Mouse (Mus musculus): ENCODE results near the gene Klf12. TPM values are rescaled to one million over a fixed set of nuclear protein-coding genes. Genes with fewer than 3 reads are reported as not detected.

The Klf12 gene
- polyA plus RNA-seq, 1 experiment, result 8.2 TPM

- TF ChIP-seq EP300 (IDR thresholded peaks at IDR 0.05; ENCODE audit: insufficient read depth, low read depth, low read length), result no peak
- TF ChIP-seq POLR2A (IDR thresholded peaks at IDR 0.05; ENCODE audit: insufficient read depth, low read length), result no peak
- TF ChIP-seq CTCF (IDR thresholded peaks at IDR 0.05; ENCODE audit: low read depth, low read length), result no peak
- H3K9ac ChIP-seq (ENCODE audit: low read depth, poor library complexity, severe bottlenecking), result no peak overlapping the region
These were observed 85.8 kb downstream of the Klf12 start for GRCm38 (mm10) chr14:100198636-100199035.

GRCm38 (mm10) chr14:100197199-100197598 lies 87.3 kb downstream of the Klf12 start:
- H3K36me3 ChIP-seq (ENCODE audit: control insufficient read depth, insufficient read depth, low read length, poor library complexity, severe bottlenecking), result no peaks in the 10 kb centered on the region
- TF ChIP-seq CTCF (IDR thresholded peaks at IDR 0.05; ENCODE audit: low read depth, low read length) (no peak), EP300 (IDR thresholded peaks at IDR 0.05; ENCODE audit: insufficient read depth, low read depth, low read length) (no peak), POLR2A (IDR thresholded peaks at IDR 0.05; ENCODE audit: insufficient read depth, low read length) (no peak)
- H3K4me1 ChIP-seq (ENCODE audit: control insufficient read depth, insufficient read depth, low read length), result no peaks in the 10 kb centered on the region
- no peak overlapping the region for H3K27ac ChIP-seq (ENCODE audit: insufficient read depth, low read length)
- H3K9ac ChIP-seq (ENCODE audit: low read depth, poor library complexity, severe bottlenecking), result no peak overlapping the region
- no peak overlapping the region for H3K4me3 ChIP-seq (ENCODE audit: low read depth, low read length)
- H3K27me3 ChIP-seq (ENCODE audit: control insufficient read depth, insufficient read depth, low read length, poor library complexity, severe bottlenecking), result no peaks in the 10 kb centered on the region
- no peaks in the 10 kb centered on the region for H3K9me3 ChIP-seq (replicated peaks; ENCODE audit: control insufficient read depth, insufficient read depth, low read length, poor library complexity, severe bottlenecking)

More at GRCm38 (mm10) chr14:100198636-100199035, 85.8 kb downstream of the Klf12 start:
- H3K4me3 ChIP-seq (ENCODE audit: low read depth, low read length), result no peak overlapping the region
- no peaks in the 10 kb centered on the region for H3K36me3 ChIP-seq (ENCODE audit: control insufficient read depth, insufficient read depth, low read length, poor library complexity, severe bottlenecking)
- no peak overlapping the region for H3K27ac ChIP-seq (ENCODE audit: insufficient read depth, low read length)
- H3K9me3 ChIP-seq (replicated peaks; ENCODE audit: control insufficient read depth, insufficient read depth, low read length, poor library complexity, severe bottlenecking), result no peaks in the 10 kb centered on the region
- H3K4me1 ChIP-seq (ENCODE audit: control insufficient read depth, insufficient read depth, low read length), result no peaks in the 10 kb centered on the region
- no peaks in the 10 kb centered on the region for H3K27me3 ChIP-seq (ENCODE audit: control insufficient read depth, insufficient read depth, low read length, poor library complexity, severe bottlenecking)

GRCm38 (mm10) chr14:100189490-100190197 lies 94.8 kb downstream of the Klf12 start:
- no peaks in the 10 kb centered on the region for H3K9me3 ChIP-seq (replicated peaks; ENCODE audit: control insufficient read depth, insufficient read depth, low read length, poor library complexity, severe bottlenecking)
- H3K27ac ChIP-seq (ENCODE audit: insufficient read depth, low read length), result peak overlapping the region; percentile 85
- no peaks in the 10 kb centered on the region for H3K4me1 ChIP-seq (ENCODE audit: control insufficient read depth, insufficient read depth, low read length)
- H3K4me3 ChIP-seq (ENCODE audit: low read depth, low read length), result no peak overlapping the region
- H3K27me3 ChIP-seq (ENCODE audit: control insufficient read depth, insufficient read depth, low read length, poor library complexity, severe bottlenecking), result no peaks in the 10 kb centered on the region
- TF ChIP-seq EP300 (IDR thresholded peaks at IDR 0.05; ENCODE audit: insufficient read depth, low read depth, low read length), result no peak
- no peak for TF ChIP-seq POLR2A (IDR thresholded peaks at IDR 0.05; ENCODE audit: insufficient read depth, low read length)
- no peak for TF ChIP-seq CTCF (IDR thresholded peaks at IDR 0.05; ENCODE audit: low read depth, low read length)
- no peaks in the 10 kb centered on the region for H3K36me3 ChIP-seq (ENCODE audit: control insufficient read depth, insufficient read depth, low read length, poor library complexity, severe bottlenecking)
- no peak overlapping the region for H3K9ac ChIP-seq (ENCODE audit: low read depth, poor library complexity, severe bottlenecking)

GRCm38 (mm10) chr14:100187372-100187771 lies 97.1 kb downstream of the Klf12 start:
- Histone ChIP-seq H3K36me3 (ENCODE audit: control insufficient read depth, insufficient read depth, low read length, poor library complexity, severe bottlenecking) (no peaks in the 10 kb centered on the region), H3K4me3 (ENCODE audit: low read depth, low read length) (no peak overlapping the region), H3K9me3 (replicated peaks; ENCODE audit: control insufficient read depth, insufficient read depth, low read length, poor library complexity, severe bottlenecking) (no peaks in the 10 kb centered on the region), H3K27ac (ENCODE audit: insufficient read depth, low read length) (no peak overlapping the region), H3K4me1 (ENCODE audit: control insufficient read depth, insufficient read depth, low read length) (no peaks in the 10 kb centered on the region), H3K27me3 (ENCODE audit: control insufficient read depth, insufficient read depth, low read length, poor library complexity, severe bottlenecking) (no peaks in the 10 kb centered on the region), H3K9ac (ENCODE audit: low read depth, poor library complexity, severe bottlenecking) (no peak overlapping the region)
- TF ChIP-seq EP300 (IDR thresholded peaks at IDR 0.05; ENCODE audit: insufficient read depth, low read depth, low read length) (no peak), CTCF (IDR thresholded peaks at IDR 0.05; ENCODE audit: low read depth, low read length) (no peak), POLR2A (IDR thresholded peaks at IDR 0.05; ENCODE audit: insufficient read depth, low read length) (no peak)

GRCm38 (mm10) chr14:100177796-100178195 lies 106.7 kb downstream of the Klf12 start:
- Histone ChIP-seq H3K4me1 (ENCODE audit: control insufficient read depth, insufficient read depth, low read length) (no peaks in the 10 kb centered on the region), H3K4me3 (ENCODE audit: low read depth, low read length) (no peak overlapping the region), H3K36me3 (ENCODE audit: control insufficient read depth, insufficient read depth, low read length, poor library complexity, severe bottlenecking) (no peaks in the 10 kb centered on the region), H3K9ac (ENCODE audit: low read depth, poor library complexity, severe bottlenecking) (no peak overlapping the region), H3K9me3 (replicated peaks; ENCODE audit: control insufficient read depth, insufficient read depth, low read length, poor library complexity, severe bottlenecking) (no peaks in the 10 kb centered on the region), H3K27ac (ENCODE audit: insufficient read depth, low read length) (no peak overlapping the region), H3K27me3 (ENCODE audit: control insufficient read depth, insufficient read depth, low read length, poor library complexity, severe bottlenecking) (no peaks in the 10 kb centered on the region)
- TF ChIP-seq POLR2A (IDR thresholded peaks at IDR 0.05; ENCODE audit: insufficient read depth, low read length) (no peak), EP300 (IDR thresholded peaks at IDR 0.05; ENCODE audit: insufficient read depth, low read depth, low read length) (no peak), CTCF (IDR thresholded peaks at IDR 0.05; ENCODE audit: low read depth, low read length) (no peak)

- Histone ChIP-seq H3K27ac (ENCODE audit: insufficient read depth, low read length) (no peak overlapping the region), H3K4me1 (ENCODE audit: control insufficient read depth, insufficient read depth, low read length) (no peaks in the 10 kb centered on the region), H3K9ac (ENCODE audit: low read depth, poor library complexity, severe bottlenecking) (no peak overlapping the region), H3K9me3 (replicated peaks; ENCODE audit: control insufficient read depth, insufficient read depth, low read length, poor library complexity, severe bottlenecking) (no peaks in the 10 kb centered on the region), H3K27me3 (ENCODE audit: control insufficient read depth, insufficient read depth, low read length, poor library complexity, severe bottlenecking) (no peaks in the 10 kb centered on the region), H3K36me3 (ENCODE audit: control insufficient read depth, insufficient read depth, low read length, poor library complexity, severe bottlenecking) (no peaks in the 10 kb centered on the region), H3K4me3 (ENCODE audit: low read depth, low read length) (no peak overlapping the region)
- TF ChIP-seq EP300 (IDR thresholded peaks at IDR 0.05; ENCODE audit: insufficient read depth, low read depth, low read length), result no peak
- no peak for TF ChIP-seq POLR2A (IDR thresholded peaks at IDR 0.05; ENCODE audit: insufficient read depth, low read length)
- TF ChIP-seq CTCF (IDR thresholded peaks at IDR 0.05; ENCODE audit: low read depth, low read length), result peak; percentile 26
These were observed 119.4 kb downstream of the Klf12 start for GRCm38 (mm10) chr14:100165075-100165474.

All from ES-Bruce4 (cell line).